Mouse (Mus musculus): Measurements from ENCODE around the gene Prss50.

- TF ChIP-seq CTCF (IDR thresholded peaks at IDR 0.05; ENCODE audit: borderline replicate concordance, insufficient read depth, low read depth, low read length): no peak
- TF ChIP-seq POLR2A (IDR thresholded peaks at IDR 0.05; ENCODE audit: borderline replicate concordance, insufficient read depth, low read length): no peak
Observed at GRCm38 (mm10) chr9:110813789-110814188, 44.0 kb upstream of the Prss50 start, which contains the start of gene Prss44.

All from cerebellum, adult 2 months (tissue).